Mouse (Mus musculus): Measurements from ENCODE around the gene Amn.

The Amn gene

DNA sequence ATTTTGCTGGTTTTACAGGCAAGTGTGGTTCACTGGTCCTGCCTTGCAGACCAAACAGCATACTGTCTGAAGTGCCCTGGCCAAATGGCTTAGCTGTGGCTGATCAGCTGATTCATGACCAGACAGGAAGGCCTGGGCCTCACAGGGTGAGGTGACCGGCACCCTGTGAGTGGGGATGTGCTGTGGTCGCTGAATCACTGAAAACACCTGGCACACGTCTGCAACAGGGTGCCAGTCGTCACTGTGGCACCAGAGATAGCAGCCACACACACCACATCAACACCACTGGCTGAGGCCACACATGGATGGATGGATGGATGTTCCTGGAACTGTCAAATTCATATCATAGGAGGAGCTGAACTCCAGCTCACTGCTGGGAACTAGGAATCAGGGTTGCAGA lies 52.5 kb downstream of the Amn start:
- no peak for DNase-seq (ENCODE audit: low spot score in 2 of 2)

DNA sequence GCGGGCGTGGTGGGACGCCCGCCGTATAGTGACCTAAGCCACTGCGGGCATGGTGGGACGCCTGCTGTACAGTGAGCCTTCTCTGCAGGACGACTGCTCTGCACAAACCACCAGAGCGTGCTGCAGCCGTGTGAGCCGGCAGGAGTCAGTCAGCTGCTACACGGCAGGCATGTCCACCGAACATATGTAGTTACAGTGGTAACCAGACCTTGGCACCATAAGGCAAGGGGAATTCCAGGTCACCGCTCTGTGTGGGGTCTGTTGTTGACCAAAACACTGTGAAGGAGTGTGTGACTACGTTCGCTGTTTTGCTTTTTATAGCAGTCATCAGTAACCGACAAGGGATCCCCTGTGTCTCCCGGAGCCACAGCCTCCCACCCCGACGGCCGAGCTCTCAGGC lies 53.6 kb downstream of the Amn start:
- no peak for DNase-seq (ENCODE audit: low spot score in 2 of 2)

DNA sequence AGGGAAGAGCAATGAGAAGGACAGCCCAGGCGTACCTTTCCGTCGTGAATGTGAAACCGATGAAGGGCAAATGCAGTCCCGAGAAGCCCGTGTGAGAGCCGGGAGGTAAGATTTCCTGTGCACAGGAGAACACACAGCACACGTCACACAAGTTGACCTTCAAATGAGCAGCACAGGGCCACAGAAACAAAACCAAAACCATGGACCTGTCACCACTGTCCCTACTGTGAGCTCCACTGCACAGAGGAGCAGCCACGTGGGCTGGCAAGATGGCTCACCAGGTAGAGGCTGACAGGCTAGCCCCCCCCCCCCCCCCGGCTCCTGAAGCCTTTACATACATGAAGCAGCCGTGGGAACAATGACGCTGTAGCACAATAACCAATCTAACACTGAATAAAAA lies 54.1 kb downstream of the Amn start:
- no peak for DNase-seq (ENCODE audit: low spot score in 2 of 2)

DNA sequence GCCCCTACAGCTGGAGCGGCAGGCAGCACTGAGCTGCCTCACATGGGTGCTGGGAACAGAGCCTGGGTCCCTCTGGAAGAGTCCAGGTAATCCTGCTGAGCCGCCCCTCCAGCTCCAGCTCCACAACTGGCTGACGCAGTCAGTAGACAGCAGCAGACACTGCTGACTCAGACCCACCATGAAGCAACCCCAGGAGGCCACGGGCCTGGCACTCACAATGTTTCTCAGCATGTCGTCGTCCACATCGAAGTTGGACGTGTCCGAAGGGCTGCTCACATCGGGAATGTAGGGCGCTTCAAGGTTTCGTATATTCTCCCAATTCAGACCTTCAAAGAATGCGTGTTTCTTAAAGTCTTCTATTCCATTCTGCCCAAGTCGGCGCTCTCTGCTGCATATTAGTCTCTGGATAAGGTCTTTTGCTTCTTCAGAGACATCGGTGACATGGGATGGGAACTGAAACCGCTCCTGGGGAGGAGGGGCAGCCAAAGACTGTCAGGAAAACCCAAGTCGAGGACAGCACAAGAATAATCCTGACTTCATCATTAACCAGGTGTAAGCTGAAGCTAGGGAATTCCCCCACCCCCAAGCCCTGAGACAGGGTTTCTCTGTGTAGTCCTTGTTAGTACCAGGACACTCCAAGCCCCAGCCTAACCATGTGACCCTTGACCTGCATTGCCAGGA lies 55.0 kb downstream of the Amn start:
- no peak for DNase-seq (ENCODE audit: low spot score in 2 of 2)
